Mouse (Mus musculus): ENCODE measurements around the gene Baz2b. TPM values are rescaled to one million over a fixed set of nuclear protein-coding genes. Genes with fewer than 3 reads are reported as not detected.

Gene Baz2b
- total RNA-seq, 2 experiments from 2014 or later, result 59.6 to 61.7 TPM

GRCm38 (mm10) chr2:60202900-60203530, 6.6 kb downstream of the Baz2b start:
- no peak for DNase-seq (ENCODE audit: low spot score in 2 of 2)

DNA sequence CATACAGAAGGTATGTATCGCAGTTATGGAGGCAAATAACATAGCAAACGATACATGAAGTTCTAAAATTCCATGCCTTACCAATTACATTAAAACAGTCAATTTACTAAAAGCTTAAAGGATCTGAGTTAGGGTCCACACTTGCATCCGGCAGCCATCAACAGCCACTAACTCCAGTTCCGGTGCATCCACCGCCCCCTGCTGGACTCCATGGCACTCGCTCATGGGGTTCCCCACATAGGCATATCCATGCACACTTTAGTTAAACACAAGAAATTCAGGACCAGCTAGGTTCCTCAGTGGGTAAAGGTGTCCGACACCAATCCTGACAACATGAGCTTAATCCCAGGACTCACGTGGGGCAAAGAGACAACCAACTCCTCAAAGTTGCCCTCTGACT, 9.0 kb downstream of the Baz2b start:
- peak in 1 of 2 experiments; percentile 34 for DNase-seq (ENCODE audit: low spot score in 2 of 2)

GRCm38 (mm10) chr2:60200051-60200562, 9.5 kb downstream of the Baz2b start:
- no peak for DNase-seq (ENCODE audit: low spot score in 2 of 2)

DNA sequence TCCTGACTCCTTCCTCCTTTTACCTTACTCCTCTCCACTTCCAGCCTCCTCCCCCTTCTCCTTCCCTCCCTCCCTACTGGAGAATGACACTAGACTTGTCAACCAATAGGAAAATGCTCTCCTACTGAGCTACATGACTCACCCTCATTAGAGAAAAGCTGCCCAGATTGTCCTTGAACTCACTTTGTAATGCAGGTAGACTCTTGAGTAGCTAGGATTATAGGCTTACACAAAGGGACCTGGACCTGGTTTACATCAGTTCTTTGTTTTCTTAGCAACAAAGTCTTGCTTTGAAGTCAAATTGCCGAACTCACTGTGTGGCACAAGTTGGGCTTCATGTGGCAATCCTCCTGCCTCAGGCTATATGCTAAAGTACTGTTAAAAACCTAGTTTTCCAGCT, 12.8 kb downstream of the Baz2b start:
- DNase-seq (ENCODE audit: low spot score in 2 of 2), result no peak

GRCm38 (mm10) chr2:60181696-60182095, 27.9 kb downstream of the Baz2b start:
- no peak for DNase-seq (ENCODE audit: low spot score in 2 of 2)

- no peak for DNase-seq (ENCODE audit: low spot score in 2 of 2)
Measured at GRCm38 (mm10) chr2:60177490-60177889, 32.1 kb downstream of the Baz2b start.

DNA sequence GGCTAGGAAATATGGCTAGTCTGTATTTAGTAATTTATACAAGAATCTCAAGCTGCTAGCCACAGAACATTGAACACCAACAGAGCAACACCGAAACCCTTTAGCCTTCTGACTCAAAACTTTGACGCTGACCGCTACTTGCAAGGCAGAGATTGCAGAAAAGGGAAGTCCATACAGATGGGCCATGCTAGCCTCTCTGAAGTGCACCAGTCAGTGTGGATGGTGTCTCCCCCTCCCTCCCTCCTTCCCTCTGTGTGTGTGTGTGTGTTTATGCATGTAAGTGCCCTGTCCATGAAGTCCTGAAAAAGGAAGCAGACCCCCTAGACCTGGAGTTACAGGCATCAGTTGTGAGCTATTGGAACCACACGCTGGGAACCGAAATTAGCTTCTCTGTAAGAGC, 33.6 kb downstream of the Baz2b start:
- DNase-seq (ENCODE audit: low spot score in 2 of 2), result no peak

DNA sequence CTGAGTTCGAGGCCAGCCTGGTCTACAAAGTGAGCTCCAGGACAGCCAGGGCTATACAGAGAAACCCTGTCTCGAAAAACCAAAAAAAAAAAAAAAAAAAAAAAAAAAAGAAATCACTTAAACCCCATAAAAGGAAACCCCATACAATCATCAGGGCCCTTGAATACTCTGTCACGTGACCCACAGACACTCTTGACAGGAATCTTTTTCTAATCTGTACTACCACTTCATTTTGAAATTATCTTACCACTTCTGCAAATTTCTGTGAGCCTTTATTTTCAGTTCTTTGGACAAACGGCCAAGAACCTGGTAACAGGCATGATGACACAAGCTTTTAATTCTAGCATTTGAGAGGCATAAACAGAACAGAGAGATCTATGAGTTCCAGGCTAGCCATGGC, 34.6 kb downstream of the Baz2b start:
- no peak for DNase-seq (ENCODE audit: low spot score in 2 of 2)

- DNase-seq (ENCODE audit: low spot score in 2 of 2), result no peak
Measured at GRCm38 (mm10) chr2:60173595-60173994, 36.0 kb downstream of the Baz2b start.

- DNase-seq (ENCODE audit: low spot score in 2 of 2), result no peak
Measured at GRCm38 (mm10) chr2:60173190-60173589, 36.4 kb downstream of the Baz2b start.

GRCm38 (mm10) chr2:60172531-60172914, 37.1 kb downstream of the Baz2b start:
- DNase-seq (ENCODE audit: low spot score in 2 of 2), result peak in 1 of 2 experiments; percentile 6

DNA sequence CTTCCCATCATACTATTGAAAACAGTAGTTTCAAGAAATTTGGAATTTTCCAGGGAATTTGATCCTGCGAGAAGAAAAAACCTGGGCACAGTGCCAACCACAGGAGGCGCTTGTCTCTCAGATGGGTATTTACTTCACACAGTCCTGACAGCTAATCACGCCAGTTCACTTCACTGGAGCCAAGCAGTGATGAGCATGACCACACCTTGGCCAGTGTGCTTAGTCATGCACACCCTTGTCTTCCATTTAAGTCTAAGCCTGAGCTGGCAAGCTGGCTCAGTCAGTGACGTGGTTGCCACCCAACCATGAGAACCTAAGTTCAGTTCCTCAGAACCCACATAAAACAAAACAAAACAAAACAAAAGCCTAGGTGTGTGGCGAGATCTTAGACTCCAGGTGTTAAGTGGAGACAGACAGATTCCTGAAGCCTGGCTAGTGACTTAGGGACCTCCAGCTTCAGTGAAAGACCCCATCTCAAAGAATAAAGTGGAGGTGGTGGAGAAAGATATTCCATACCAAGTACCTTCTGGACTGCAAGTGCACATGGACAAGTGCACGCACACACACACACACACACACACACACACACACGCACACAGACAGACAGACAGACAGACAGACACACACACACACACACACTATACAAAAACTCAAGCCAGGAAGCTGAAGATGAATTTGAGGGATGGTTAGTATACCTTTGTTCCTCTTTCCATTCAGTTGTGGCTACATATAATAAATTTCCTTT, 37.7 kb downstream of the Baz2b start:
- DNase-seq (ENCODE audit: low spot score in 2 of 2), result peak in 1 of 2 experiments; percentile 9

DNA sequence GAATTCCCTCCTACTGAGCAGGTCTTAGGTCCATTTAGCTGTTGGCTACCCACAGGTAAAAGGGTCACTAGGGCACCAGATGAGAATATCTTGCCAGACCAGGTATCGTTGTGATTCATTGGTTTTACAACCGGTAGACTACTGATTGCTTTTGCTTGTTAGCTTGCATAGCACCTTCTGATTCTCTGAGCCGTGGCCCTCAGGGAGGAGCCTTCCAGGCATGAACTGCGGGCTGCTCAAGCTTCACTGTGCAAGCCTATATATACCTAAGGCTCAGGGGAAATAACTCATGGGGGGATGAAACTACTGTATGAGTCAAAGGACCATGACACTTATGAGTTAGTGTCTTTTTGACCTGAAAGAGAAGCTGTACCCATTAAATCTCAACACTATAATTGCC, 42.8 kb downstream of the Baz2b start:
- no peak for DNase-seq (ENCODE audit: low spot score in 2 of 2)

DNA sequence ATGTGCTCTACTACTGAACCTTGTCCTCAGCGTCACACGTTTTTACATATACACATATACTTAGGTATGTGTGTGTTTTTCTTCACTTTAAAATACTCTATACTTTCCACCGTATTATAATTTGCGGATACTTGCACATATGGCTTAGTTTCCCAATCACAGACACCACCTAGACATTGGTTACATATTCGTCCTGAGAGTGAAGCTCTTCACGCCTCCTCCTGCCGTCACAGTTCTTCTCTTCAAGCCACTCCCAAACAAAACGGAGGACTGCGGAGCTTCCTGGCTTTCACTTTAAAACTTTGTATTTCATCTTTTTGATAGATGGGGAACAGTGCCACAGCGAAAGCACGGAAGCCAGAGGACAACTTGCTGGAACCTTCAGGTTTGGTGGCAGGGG, 44.0 kb downstream of the Baz2b start:
- DNase-seq (ENCODE audit: low spot score in 2 of 2), result no peak

GRCm38 (mm10) chr2:60163744-60164143, 45.9 kb downstream of the Baz2b start:
- no peak for DNase-seq (ENCODE audit: low spot score in 2 of 2)

GRCm38 (mm10) chr2:60152481-60152880, 57.2 kb downstream of the Baz2b start:
- DNase-seq (ENCODE audit: low spot score in 2 of 2), result no peak

DNA sequence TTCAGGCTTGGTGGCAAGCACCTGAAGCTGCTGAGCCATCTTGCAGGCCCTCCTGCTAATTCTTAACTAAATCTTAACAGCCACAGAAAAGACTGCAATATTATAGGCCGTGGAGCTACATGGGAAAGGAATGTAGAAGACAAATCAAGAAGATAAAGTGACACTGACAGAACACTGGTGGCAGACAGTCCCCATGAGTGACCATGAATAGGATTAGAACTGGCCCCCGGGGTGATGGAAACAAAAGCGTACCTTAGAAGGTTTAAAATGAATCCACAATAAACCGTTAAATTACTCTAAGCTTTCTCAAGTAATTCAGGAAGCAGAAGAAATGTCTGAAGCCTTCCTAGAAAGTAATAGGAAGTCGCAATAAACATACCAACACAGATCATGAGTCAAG, 61.0 kb downstream of the Baz2b start:
- no peak for DNase-seq (ENCODE audit: low spot score in 2 of 2)

GRCm38 (mm10) chr2:60147428-60147827, 62.2 kb downstream of the Baz2b start:
- DNase-seq (ENCODE audit: low spot score in 2 of 2), result no peak

GRCm38 (mm10) chr2:60145742-60146141, 63.9 kb downstream of the Baz2b start:
- DNase-seq (ENCODE audit: low spot score in 2 of 2), result no peak

DNA sequence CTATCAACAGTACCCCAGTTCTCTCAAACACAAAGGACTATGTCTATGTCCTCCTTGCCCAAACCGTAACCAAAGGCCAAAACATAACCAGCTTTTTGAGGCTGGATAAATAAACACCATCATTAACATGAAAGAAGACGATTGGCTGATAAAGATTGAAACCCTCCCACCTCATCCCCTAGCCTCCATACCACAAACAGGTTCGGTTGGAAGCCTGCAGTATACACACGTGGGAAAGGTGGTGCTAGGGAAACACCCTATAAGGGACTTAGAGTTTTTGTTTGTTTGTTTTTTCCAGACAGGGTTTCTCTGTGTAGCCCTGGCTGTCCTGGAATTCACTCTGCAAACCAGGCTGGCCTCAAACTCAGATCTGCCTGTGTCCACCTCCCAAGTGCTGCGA, 66.3 kb downstream of the Baz2b start:
- no peak for DNase-seq (ENCODE audit: low spot score in 2 of 2)

- no peak for DNase-seq (ENCODE audit: low spot score in 2 of 2)
Measured at GRCm38 (mm10) chr2:60142281-60142680, 67.4 kb downstream of the Baz2b start.

DNA sequence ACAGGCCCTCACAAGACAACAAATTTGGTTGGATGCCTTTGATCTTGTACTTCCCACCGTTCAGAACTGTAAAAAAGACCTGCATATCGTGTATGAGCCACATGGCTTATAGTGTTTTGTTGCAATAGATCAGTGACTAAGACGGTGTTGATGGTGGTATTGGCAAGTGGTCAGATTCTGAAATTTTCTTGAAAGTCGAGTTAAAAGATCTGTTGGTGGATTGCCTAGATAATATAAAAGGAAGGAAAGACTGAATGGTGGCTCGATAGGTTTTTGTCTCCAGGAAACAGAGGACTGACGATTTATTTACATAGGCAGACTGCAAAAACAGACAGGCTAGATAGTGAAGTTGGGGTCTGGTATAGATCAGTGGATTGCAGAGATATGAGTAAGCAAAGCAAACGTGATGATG, 70.9 kb downstream of the Baz2b start:
- DNase-seq (ENCODE audit: low spot score in 2 of 2), result no peak

DNA sequence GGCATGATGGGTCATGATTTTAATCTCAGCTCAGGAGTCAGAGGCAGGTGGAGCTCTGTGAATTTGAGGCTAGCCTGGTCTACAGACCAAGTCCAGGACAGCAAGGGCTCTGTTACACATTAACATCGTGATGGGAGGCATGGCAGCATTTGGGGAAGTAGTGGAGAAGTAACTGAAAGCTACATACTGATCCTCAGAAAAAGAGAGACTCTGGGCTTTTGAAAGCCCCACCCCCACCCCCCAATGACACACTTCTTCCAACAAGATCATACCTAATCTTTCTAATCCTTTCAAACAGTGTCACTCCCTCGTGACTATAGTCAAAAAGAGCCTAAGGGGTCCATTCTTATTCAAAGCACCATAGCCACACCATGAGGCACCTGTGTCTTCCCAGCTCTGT, 73.8 kb downstream of the Baz2b start:
- DNase-seq (ENCODE audit: low spot score in 2 of 2), result no peak
